Mouse (Mus musculus) stomach, postnatal 0 days (tissue): ENCODE measurements around the gene Pten. TPM values are rescaled to one million over a fixed set of nuclear protein-coding genes. Genes with fewer than 3 reads are reported as not detected.

Experiments
- ATAC-seq: fragments of 200-750 bp; cut with Nextera tagmentation; 2 replicates; pipeline ENCODE4 v1.8.0; 2017; ENCODE audit not compliant: low FRiP score, low TSS enrichment
- DNase-seq: peaks from one replicate; pipeline ENCODE4 v3.0.0-alpha.2; 2016; ENCODE audit warnings: low spot score
- H3K27ac ChIP-seq: fragments of 300-500 bp; sonication (generic); replicated peaks from 2 replicates; pipeline ENCODE4 v1.5.1; 2014; ENCODE audit warnings: mild to moderate bottlenecking, control low read depth
- H3K27me3 ChIP-seq: fragments of 300-500 bp; sonication (generic); 2 replicates; pipeline ENCODE4 v1.6.1; 2014; ENCODE audit warnings: low read length; ENCODE audit not compliant: control insufficient read depth, insufficient read depth
- H3K36me3 ChIP-seq: fragments of 300-500 bp; sonication (generic); 2 replicates; pipeline ENCODE4 v1.6.1; 2014; ENCODE audit warnings: low read length, mixed read lengths; ENCODE audit not compliant: control insufficient read depth, insufficient read depth
- H3K4me1 ChIP-seq: fragments of 300-500 bp; sonication (generic); replicated peaks from 2 replicates; pipeline ENCODE4 v1.6.1; 2014; ENCODE audit warnings: antibody characterized with exemption; ENCODE audit not compliant: control insufficient read depth, insufficient read depth
- H3K4me2 ChIP-seq: fragments of 300-500 bp; sonication (generic); replicated peaks from 2 replicates; pipeline ENCODE4 v1.6.1; 2014; ENCODE audit warnings: low read depth, mild to moderate bottlenecking, control low read depth, moderate library complexity
- H3K4me3 ChIP-seq: fragments of 300-500 bp; sonication (generic); 2 replicates; pipeline ENCODE4 v1.5.1; 2014; ENCODE audit warnings: low read depth, low read length, control low read depth
- H3K9ac ChIP-seq: fragments of 300-500 bp; sonication (generic); 2 replicates; pipeline ENCODE4 v1.6.1; 2014; ENCODE audit warnings: mild to moderate bottlenecking, low read length, control low read depth, mixed read lengths
- H3K9me3 ChIP-seq: fragments of 300-500 bp; sonication (generic); 2 replicates; pipeline ENCODE4 v1.6.1; 2016; ENCODE audit warnings: low read length; ENCODE audit not compliant: control insufficient read depth
- CTCF ChIP-seq: IDR thresholded peaks from 2 replicates; pipeline ENCODE4 v1.5.1; 2016; ENCODE audit warnings: antibody characterized with exemption, low read depth, mild to moderate bottlenecking, moderate library complexity
- EP300 ChIP-seq: optimal IDR thresholded peaks from 2 replicates; pipeline ENCODE3; 2016; ENCODE audit warnings: antibody characterized with exemption
- WGBS: fragments of 180-500 bp; shearing (Covaris S2); extraction: QIAGEN DNeasy Blood & Tissue Kit; methylation state at CpG from one replicate; pipeline ENCODE4 v1.1.7; 2014; 5-methylcytosine and 5-hydroxymethylcytosine counted together
- polyA plus RNA-seq: library from polyadenylated mRNA; unstranded; fragments of >200 nt; fragmentation: Nextera tagmentation; extraction: Ambion mirVana; gene quantifications from 2 replicates; pipeline ENCODE4 v1.2.1, GENCODE M21; 2015

Pten gene
- polyA plus RNA-seq, 1 experiment from 2014 or later: 8.1 TPM

- ATAC-seq (no peak), DNase-seq (no peak)
- no peaks in the 10 kb centered on the region for H3K36me3 ChIP-seq
- no peak overlapping the region for H3K9ac ChIP-seq
- H3K4me2 ChIP-seq: no peak overlapping the region
- no peak overlapping the region for H3K4me3 ChIP-seq
- no peaks in the 10 kb centered on the region for H3K9me3 ChIP-seq
- peaks cover 2% of the 10 kb centered on the region; the same call in 1 of the 2 replicates for H3K4me1 ChIP-seq
- H3K27ac ChIP-seq: no peak overlapping the region
- no peaks in the 10 kb centered on the region for H3K27me3 ChIP-seq
- TF ChIP-seq CTCF (no peak), EP300 (no peak)
- WGBS: 39% methylated on average over 3 of the region's 3 CpGs
These were observed 32.2 kb downstream of the Pten start for GRCm38 (mm10) chr19:32789535-32789934.

- Histone ChIP-seq H3K9me3 (no peaks in the 10 kb centered on the region), H3K27ac (no peak overlapping the region), H3K4me1 (peaks cover 2% of the 10 kb centered on the region; the same call in 1 of the 2 replicates), H3K27me3 (no peaks in the 10 kb centered on the region), H3K4me3 (no peak overlapping the region), H3K4me2 (no peak overlapping the region), H3K9ac (no peak overlapping the region), H3K36me3 (no peaks in the 10 kb centered on the region)
- WGBS: 8% methylated on average over 6 of the region's 6 CpGs
- no peak for TF ChIP-seq CTCF
- no peak for TF ChIP-seq EP300
- peak; percentile 70 for DNase-seq
- no peak for ATAC-seq
These were observed 35.3 kb downstream of the Pten start for GRCm38 (mm10) chr19:32792610-32793009.

- no peak for TF ChIP-seq EP300
- TF ChIP-seq CTCF: no peak
- Histone ChIP-seq H3K9me3 (no peaks in the 10 kb centered on the region), H3K4me3 (no peak overlapping the region), H3K27me3 (no peaks in the 10 kb centered on the region), H3K4me2 (no peak overlapping the region), H3K36me3 (no peaks in the 10 kb centered on the region), H3K4me1 (peaks cover 2% of the 10 kb centered on the region; the same call in 1 of the 2 replicates), H3K9ac (no peak overlapping the region), H3K27ac (no peak overlapping the region)
- DNase-seq (no peak), ATAC-seq (no peak)
These were observed 36.6 kb downstream of the Pten start for GRCm38 (mm10) chr19:32793901-32794300.

GRCm38 (mm10) chr19:32800557-32800956 is 43.3 kb downstream of the Pten start:
- DNase-seq: no peak
- TF ChIP-seq CTCF (no peak), EP300 (no peak)
- Histone ChIP-seq H3K4me1 (no peaks in the 10 kb centered on the region), H3K36me3 (no peaks in the 10 kb centered on the region), H3K9ac (no peak overlapping the region), H3K27me3 (no peaks in the 10 kb centered on the region), H3K4me3 (no peak overlapping the region), H3K4me2 (no peak overlapping the region), H3K9me3 (no peaks in the 10 kb centered on the region), H3K27ac (no peak overlapping the region)
- 81% methylated on average over 2 of the region's 2 CpGs for WGBS
- ATAC-seq: no peak

GRCm38 (mm10) chr19:32804703-32805102 is 47.4 kb downstream of the Pten start:
- H3K4me3 ChIP-seq: no peak overlapping the region
- no peaks in the 10 kb centered on the region for H3K36me3 ChIP-seq
- DNase-seq: no peak
- no peak overlapping the region for H3K9ac ChIP-seq
- no peak for ATAC-seq
- 43% methylated on average over 4 of the region's 4 CpGs for WGBS
- no peak overlapping the region for H3K4me2 ChIP-seq
- H3K4me1 ChIP-seq: no peaks in the 10 kb centered on the region; the same call in 1 of the 2 replicates
- H3K27ac ChIP-seq: no peak overlapping the region
- TF ChIP-seq EP300 (no peak), CTCF (no peak)
- no peaks in the 10 kb centered on the region for H3K9me3 ChIP-seq
- H3K27me3 ChIP-seq: no peaks in the 10 kb centered on the region

- TF ChIP-seq EP300 (no peak), CTCF (no peak)
- no peak for ATAC-seq
- 82% methylated on average over 2 of the region's 2 CpGs for WGBS
- H3K27ac ChIP-seq: no peak overlapping the region
- no peak for DNase-seq
- H3K9me3 ChIP-seq: no peaks in the 10 kb centered on the region
- H3K4me2 ChIP-seq: no peak overlapping the region
- H3K4me1 ChIP-seq: no peaks in the 10 kb centered on the region; the same call in 1 of the 2 replicates
- no peak overlapping the region for H3K4me3 ChIP-seq
- no peaks in the 10 kb centered on the region for H3K27me3 ChIP-seq
- H3K36me3 ChIP-seq: no peaks in the 10 kb centered on the region
- H3K9ac ChIP-seq: no peak overlapping the region
These were observed 50.3 kb downstream of the Pten start for GRCm38 (mm10) chr19:32807610-32808009.
